Mouse (Mus musculus) gastrocnemius, adult 8-10 months (tissue): ENCODE results near the gene Pabpn1l. TPM values are rescaled to one million over a fixed set of nuclear protein-coding genes. Genes with fewer than 3 reads are reported as not detected.

Experiments
- DNase-seq, 2 experiments: peaks; one replicate each; pipeline ENCODE4 v3.0.0; 2022; ENCODE audit warnings: low spot score in 2 of 2
- total RNA-seq, 4 experiments: library from RNA; stranded (reverse); gene quantifications; 2 replicates each; pipeline ENCODE4 v1.2.4; 2022

Gene Pabpn1l
- total RNA-seq: under 1 TPM in 1 of 4 experiments, not detected in 3; 0.27 TPM

DNA sequence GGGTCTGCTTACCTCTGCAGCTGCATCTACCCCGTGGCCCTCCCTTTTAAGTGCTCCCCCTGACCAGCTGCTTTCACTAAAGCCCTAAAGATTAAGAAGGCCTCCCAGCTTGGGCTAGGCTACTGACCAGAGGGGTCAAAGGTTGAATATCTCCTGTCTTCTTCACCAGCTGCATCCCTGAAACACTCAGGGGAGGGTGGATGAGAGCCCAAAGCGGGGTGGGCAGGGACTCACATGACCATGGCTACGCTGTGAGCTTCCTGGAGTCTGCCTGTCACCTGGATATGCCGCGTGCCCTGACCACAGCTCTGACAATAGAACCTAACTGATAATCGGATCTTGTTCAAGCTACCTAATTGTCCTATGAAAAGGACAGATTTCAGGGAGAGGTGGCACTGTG lies at the start of gene Pabpn1l:
TSS of gene Pabpn1l (minus strand) at position 13 of the 400 bp plus-strand sequence.
- no peak for DNase-seq

GRCm38 (mm10) chr8:122671894-122672293 lies 49.4 kb upstream of the Pabpn1l start:
- DNase-seq: no peak

GRCm38 (mm10) chr8:122670718-122671117 lies 48.2 kb upstream of the Pabpn1l start:
- DNase-seq: no peak

DNA sequence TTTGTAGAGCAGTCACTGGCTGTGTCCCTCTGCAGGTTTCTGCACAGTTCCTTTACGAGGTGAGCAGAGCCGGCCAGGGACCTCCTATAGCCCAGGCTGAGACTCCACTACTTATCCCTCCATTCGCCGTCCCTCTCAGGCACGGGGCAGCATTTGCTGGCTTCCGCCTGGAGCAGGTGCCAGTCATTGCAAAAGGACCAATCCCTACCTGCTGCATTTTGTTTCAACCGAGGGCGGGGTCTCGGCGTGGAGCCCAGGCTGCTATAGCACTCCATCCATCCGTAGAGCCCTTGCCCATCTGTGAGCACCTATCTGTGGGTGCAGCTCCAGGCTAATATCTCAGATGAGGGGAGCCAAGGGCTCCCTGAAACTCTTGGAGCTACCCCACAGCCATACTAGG lies 47.5 kb upstream of the Pabpn1l start:
- DNase-seq: no peak

DNA sequence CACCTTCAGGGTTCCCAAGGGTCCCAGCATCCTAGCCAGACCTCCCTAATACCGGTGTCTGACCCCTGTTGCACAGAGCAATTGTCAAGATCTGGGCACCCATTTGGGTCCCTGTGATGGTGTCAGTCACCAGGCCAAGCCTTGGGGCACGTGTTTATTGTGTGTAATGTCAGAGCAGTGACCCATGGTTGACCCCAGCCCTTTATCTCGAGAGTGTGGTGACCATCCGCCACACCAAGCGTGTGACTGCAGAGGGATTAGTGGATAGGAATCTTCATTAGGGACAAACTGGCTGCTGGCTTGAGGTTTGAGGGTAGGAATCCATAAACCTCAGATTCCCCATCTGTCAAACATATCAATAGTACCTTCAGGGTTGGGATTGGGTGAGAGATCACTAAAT lies 46.8 kb upstream of the Pabpn1l start:
- DNase-seq: no peak

GRCm38 (mm10) chr8:122667854-122668253 lies 45.3 kb upstream of the Pabpn1l start:
- no peak for DNase-seq

- DNase-seq: no peak
Observed at GRCm38 (mm10) chr8:122666827-122667226, 44.3 kb upstream of the Pabpn1l start.

DNA sequence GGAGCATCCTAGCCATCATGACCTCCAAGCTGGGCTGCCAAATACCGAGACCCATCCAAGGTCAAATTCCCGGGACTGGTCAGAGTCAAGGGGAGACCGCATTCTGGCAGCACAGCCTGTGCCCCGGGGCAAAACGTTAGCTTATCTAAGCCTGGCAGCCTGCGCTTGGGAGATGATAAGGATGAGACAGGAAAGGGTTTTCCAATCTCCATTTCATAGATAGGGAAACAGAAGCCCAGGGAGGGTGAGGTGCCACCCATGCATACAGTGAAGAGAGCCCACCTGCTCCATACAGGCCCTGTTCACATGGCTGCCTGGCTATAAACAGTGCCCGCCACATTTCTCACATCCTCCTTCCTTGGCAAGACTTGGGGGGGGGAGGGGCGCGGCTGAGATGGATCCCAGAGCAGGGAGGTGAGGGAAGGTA lies 43.8 kb upstream of the Pabpn1l start:
- DNase-seq: no peak

DNA sequence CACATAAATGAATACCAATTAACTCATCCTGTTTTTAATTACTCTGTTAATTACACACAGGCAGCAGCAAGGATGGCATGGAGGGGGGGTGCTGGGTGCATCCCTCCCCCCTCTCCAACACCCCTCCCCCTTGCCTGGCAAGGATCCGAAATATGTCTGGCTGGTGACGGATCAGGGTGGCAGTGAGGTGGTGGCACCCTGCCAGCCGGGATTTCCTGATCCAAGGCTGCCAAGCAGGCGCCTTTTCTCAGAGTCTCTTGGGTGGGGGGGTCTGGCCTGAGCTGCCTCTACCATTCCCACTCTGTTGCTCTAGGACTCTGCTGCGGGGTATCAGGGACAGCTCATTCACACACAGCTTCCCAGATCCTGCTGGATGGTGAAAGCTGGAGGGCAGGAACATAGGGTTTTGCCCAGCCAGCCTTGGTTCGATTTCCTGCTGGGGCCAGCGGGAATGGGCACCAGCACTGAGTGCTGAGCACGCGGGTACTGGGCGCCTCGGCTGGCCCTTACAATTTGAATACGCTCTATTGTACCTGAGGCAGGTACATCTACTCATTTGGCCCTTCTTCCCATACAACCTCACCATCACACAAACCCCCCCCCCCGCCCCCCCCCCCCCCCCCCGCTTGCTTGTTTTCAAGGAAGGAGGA lies 43.3 kb upstream of the Pabpn1l start:
- DNase-seq: no peak

DNA sequence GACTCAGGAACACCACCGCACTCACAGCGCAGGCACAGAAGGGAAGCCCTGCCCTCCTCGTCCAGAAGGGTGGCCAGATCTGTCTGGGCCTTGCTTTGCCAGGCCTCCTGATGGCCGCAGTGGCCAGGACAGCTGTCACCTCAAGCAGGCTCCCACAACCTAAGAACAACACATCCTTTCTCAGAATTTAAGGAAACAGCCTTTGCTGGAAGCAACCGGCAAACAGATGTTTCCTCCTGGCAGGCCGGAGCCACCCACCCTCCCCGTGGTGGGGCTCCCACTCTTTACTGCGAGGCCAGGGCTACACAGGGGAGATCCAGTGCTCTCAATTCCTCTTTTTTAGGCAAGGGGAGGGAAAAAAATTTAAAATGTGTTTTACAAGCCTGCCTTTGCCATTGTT lies 42.7 kb upstream of the Pabpn1l start:
- DNase-seq: peak; percentile 35 to 54

GRCm38 (mm10) chr8:122663670-122664069 lies 41.1 kb upstream of the Pabpn1l start:
- no peak for DNase-seq

DNA sequence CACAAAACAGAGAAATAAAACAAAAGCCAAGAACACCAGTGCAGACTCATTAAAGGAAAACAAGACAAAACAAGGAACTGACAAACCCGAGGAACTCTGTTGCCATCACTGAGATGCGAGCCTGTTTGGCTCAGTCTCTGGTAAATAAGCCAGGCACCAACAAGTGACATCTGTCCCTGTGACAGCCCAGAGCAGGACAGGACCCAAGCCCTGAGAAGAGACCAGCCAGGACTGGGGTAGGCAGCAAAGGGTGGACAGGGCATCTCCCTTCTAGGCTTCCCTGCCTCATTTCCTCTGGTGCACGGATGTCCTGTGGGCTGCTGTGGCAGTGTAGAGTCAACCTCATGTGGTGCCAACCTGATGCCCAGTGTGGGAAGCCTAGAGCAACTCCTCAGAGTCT lies 40.6 kb upstream of the Pabpn1l start:
- no peak for DNase-seq

GRCm38 (mm10) chr8:122661894-122662293 lies 39.4 kb upstream of the Pabpn1l start:
- no peak for DNase-seq

DNA sequence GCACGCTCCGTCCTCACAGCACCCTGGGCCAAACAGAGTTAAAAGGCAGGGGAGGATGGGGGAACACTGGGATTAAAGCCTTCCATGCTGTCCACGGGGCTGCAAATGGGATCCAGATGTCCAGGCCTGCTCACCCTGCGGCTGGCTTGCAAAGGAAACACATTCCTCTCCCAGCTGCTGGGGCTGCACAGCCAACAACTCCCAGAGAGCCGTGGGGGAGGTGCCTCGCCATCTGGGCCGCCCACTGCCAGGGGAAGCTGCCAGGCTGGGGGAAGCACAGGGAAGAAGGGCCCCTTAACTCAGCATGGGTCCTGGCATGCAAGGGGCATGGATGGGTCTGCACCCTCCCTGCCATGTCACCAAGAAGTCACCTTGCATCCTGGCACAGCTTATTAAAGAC lies 38.6 kb upstream of the Pabpn1l start:
- peak; percentile 61 to 78 for DNase-seq

DNA sequence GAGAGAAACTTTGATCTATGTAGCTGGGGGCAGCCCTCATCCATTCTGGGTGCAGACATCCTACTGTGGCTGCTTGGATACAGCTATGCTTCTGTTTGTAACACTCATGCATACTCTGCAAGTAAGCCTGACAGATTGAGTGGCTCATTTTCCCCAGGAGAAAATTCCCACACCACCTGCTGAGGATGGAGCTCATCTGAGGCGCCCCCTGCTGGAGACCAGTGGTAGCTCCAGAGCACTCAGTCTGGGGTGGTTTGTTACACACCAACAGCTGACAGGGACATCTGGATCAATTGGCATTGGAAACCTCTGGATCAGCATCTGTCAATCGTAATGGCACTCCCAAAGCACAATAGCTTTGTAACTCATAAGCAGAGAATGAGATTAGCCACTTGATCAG lies 37.5 kb upstream of the Pabpn1l start:
- DNase-seq: no peak

DNA sequence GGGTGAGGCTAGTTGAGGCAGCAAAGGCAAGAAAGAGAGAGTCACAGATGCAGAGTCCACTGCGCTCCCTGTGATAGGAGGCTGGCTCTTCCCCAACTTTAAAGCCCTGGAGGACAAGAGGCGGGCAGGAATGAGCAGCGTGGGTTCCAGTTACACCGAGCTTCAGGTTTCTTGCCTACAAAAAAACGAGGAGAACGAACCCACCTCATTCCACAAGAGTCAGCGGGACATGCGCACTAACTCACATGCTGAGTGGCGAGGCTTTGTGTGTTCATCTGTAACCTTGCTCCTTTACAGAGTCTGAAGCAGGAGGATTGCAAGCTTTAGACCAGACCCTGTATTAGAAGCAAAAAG lies 36.2 kb upstream of the Pabpn1l start:
- no peak for DNase-seq

- DNase-seq: no peak
Observed at GRCm38 (mm10) chr8:122658149-122658806, 35.7 kb upstream of the Pabpn1l start.

DNA sequence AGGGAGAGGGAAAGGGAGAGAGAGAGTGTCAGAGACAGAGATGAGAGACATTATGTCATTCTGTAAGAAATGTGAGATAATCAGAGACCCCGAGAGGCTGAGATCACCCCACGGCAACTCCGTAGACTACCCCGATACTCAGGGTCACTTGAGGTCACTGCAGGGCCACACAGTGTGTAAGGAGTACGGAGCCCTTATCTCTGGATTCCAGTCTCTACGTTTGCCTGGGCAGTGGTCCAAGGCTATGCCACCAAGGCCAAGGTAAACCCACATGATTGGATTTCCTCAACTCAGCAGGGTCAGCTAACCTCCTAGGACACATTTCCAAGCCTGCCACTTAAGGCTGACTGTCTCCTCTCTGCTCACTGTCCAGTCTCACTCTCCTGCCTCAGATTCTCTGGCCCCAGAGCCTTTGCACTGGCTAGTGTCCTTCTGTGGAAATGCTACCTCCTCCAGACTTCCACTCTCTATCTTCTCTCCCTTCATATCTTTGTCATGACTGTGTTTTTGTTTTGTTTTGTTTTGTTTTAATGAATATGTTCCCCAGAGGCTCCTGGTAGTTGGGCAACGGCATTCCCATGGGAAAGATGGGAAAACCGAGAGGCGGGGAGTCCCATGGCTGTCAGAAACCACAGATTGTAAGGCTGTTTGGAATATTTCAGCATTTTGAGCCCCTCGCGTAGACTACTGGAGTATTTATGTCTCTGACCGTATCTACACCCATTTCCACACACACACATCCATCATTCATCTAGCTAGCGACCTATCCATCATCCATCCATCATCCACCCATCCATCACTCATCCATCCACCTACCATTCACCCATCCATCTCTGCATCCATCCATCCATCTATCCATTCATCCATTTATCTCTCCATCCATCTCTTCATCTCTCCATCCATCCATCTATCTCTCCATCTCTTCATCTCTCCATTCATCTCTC lies 33.8 kb upstream of the Pabpn1l start:
- no peak for DNase-seq

GRCm38 (mm10) chr8:122654768-122655167 lies 32.2 kb upstream of the Pabpn1l start:
- DNase-seq: no peak

- no peak for DNase-seq
Observed at GRCm38 (mm10) chr8:122652643-122653042, 30.1 kb upstream of the Pabpn1l start.

DNA sequence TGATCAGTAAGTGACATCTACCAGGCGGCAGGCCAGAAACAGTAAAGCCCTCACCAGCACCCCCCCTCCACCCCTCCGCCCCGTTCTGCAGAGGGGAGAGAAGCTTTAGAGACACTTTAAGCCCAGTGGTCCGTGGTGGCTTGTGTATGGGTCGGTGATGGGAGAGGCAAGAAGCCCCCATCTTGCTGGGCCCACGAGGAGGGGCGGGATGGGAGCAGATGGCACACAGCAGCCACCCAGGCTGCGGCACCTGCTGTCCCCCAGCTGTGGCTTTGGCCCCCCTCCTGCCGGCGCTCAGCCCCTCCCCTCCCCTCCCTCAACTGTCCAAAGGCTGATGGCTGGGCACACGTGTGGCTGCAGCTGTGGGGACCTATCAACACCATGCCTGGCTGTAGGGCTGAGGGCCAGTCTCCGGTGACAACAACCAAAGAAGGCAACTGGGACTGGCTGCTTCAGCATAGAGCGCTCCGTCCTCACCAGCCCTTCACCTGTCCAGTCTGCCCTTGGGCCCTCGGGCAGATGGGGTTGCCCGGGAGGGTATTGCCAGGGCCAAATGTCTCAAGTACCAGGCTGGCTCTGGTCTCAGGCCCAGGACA lies 28.9 kb upstream of the Pabpn1l start:
- DNase-seq: peak; percentile 67 to 87
